Mouse (Mus musculus) left cerebral cortex, adult 18-20 months (tissue): ENCODE measurements around the gene Yeats2. TPM values are rescaled to one million over a fixed set of nuclear protein-coding genes. Genes with fewer than 3 reads are reported as not detected.
A peak's percentile ranks its signal among the peaks of the same experiment; 100 is the strongest.
"Not testable (repeated sequence)": the region's sequence is repeated elsewhere in the genome, so short reads cannot be mapped to it uniquely, and the experiment has no call there.

Experiments used
- DNase-seq, 2 experiments: peaks; one replicate each; pipeline ENCODE4 v3.0.0; 2021 to 2022; ENCODE audit warnings: low spot score in 2 of 2, mixed read lengths in 1 of 2
- long read RNA-seq, 2 experiments: library from polyadenylated mRNA; stranded (forward); transcript quantifications; one replicate each; pipeline ENCODE4 v2.0.0; 2021
- total RNA-seq, 2 experiments: library from RNA; stranded (reverse); gene quantifications; 2 replicates each; pipeline ENCODE4 v1.2.3; 2021

Yeats2 gene
- total RNA-seq: 10 to 100 TPM; 28.6 to 33.3 TPM
- long read RNA-seq, experiment 1, full-length matches to known transcripts: 4 of 13 reads
- long read RNA-seq, experiment 1, partial matches to known transcripts: 3 of 13 reads
- long read RNA-seq, experiment 1, other reads (novel, unspliced or antisense): 6 of 13 reads
- long read RNA-seq, experiment 2, partial matches to known transcripts: 3 of 6 reads
- long read RNA-seq, experiment 2, other reads (novel, unspliced or antisense): 3 of 6 reads

GRCm38 (mm10) chr16:20140772-20141531 is at the start of gene Yeats2:
Gene Yeats2 (plus strand): TSS chr16:20141063.
- peak; percentile 68 to 82 for DNase-seq

DNA sequence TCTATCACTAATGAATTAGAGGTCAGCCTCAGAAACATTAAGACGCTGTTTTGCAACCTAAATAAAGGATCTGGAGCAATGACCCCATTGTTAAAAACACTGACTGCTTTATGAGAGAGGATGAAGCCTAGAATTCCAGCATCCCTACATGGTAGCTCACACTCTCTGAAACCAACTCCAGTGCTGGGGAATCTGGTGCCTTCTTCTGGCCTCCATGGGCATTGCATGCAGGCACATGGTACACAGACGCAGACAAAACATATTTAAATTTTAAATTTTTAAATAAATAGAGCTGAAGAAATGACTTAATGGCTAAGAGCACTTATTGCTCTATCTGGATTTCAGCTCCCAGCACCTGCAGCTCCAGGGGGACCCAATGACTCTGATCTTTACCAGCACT is 44.9 kb upstream of the Yeats2 start:
- DNase-seq: no peak

GRCm38 (mm10) chr16:20097069-20097710 is 43.7 kb upstream of the Yeats2 start, which contains the start of gene Klhl24:
Gene Klhl24 (plus strand): TSS chr16:20097542.
- peak; percentile 92 for DNase-seq

DNA sequence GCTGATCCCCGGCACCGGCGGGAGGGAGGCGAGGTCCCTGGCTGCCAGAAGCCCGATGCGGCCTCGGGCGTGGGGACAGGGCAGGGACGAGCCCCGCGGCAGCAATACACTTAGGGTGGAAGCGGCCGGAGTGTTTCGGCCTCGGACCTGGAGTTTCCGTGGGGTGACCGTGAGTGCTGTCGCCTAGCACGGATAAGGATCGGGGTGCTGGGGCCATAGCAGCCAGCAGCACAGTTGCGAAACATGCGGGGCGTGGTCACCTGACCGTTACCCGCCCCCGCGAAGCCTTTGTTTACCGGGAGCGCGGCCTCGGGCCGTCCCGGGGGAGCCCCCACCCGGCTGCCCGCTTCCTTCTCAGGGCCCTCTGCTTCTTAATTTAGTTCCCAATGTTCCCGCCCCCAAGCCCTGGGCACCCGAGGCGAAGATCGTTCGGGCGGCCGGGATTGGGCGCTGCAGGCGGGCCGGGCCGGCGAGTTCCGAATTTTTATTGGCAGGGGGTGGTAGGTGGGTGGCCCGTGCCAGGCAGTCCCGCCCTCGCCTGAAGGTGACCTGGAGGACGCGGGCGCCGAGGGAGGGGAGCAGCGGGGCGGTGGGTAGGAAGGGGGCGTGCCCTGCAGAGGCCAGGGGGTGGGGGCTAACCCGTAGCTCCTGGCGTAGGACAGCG is 43.0 kb upstream of the Yeats2 start:
- peak; percentile 84 to 87 for DNase-seq

DNA sequence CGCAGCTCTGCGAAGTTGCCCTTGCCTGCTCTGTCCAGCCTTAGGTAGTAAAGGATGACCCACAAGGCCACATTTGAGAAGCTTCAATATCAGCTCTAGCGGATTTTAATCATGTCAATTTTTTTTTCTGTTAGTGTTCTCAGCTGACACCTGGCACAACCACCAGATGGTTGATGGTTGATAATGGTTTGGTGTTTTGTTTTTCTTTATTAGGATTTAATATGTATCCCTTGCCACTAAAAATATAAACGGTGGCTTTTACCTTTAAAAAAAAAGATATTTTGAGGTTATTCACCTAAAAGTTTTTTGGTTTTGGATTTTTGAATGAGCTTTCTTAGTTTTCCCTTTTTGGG is 42.5 kb upstream of the Yeats2 start:
- no peak for DNase-seq

GRCm38 (mm10) chr16:20098866-20099629 is 41.8 kb upstream of the Yeats2 start:
- no peak for DNase-seq

GRCm38 (mm10) chr16:20106996-20107395 is 33.9 kb upstream of the Yeats2 start:
- DNase-seq: peak in 1 of 2 experiments; percentile 30

- DNase-seq: no peak
Measured at GRCm38 (mm10) chr16:20108961-20109360, 31.9 kb upstream of the Yeats2 start.

DNA sequence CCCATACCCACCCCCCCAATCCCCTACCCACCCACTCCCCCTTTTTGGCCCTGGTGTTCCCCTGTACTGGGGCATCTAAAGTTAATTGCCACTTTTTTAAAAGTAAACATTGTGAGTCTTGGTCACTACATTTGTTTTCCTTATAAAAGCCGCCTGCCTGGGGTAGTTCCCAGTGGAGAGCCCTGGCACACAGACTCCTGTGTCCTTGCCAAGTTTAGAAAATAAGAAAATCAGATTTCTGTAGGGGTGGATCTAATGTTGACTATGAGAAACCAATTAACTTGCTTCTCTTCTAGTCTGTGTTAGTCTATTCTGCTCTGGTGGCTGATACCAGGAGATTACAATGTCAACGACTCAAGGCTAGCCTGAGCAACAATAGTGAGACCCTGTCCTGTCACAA is 28.2 kb upstream of the Yeats2 start:
- DNase-seq: no peak

DNA sequence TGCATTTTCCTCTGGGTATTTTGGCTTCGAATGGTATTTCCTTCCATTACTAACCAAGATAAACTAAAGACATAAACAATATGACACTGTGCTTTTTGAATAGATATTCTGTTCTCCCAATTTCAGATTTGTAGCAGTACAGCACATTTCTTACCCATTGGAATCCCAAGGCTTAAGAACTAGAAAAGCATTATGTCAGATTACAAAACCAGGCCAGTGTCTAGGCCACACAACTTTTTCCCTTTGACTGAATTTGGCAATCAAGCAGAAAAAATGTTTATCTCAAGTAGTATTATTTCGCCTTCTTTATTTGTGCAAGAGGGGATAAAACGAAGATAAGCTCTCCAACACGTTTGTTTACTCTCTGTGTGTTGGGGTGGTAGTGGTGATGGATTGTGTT is 24.8 kb upstream of the Yeats2 start:
- DNase-seq: no peak

DNA sequence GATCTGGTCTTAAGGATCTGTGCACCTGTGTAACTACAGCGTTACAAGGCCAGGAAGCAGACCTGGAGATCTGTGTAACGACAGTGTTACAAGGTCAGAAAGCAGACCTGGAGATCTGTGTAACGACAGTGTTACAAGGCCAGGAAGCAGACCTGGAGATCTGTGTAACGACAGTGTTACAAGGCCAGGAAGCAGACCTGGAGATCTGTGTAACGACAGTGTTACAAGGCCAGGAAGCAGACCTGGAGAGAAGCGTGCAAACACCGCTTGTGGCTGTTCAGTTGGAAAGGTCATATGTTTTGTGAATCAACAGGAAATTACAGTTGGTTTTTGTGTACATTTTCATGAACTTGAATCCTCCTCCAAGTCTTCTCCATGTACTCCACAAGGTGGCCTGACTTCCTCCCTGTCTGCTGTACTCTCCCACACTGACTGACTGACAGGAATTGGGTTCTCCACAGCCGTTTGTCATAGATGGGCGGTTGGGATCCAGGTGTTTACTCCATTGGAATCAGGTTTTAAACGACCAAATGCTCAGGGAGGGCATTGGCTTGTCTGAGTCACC is 14.5 kb upstream of the Yeats2 start:
- not testable (repeated sequence) for DNase-seq

DNA sequence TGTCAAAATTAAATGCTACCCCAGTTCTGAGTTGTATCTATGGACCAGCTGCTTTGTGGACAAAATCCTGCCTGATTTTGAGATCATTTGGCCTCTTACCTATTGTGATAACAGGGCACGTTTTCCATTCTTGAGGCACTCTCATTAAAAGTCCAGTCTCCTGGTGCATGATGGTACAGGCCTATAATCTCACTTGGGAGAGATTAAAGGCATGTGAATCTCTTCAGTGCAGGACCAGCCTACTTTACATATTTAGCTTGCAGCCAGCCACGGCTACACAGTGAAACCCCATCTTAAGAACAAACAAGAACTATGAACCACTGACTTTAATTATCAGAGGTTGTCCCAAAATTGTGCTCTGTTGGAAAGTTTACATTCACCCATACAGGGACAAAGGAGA is 10.5 kb upstream of the Yeats2 start:
- no peak for DNase-seq

GRCm38 (mm10) chr16:20144568-20144967 is 3.7 kb downstream of the Yeats2 start:
- no peak for DNase-seq

GRCm38 (mm10) chr16:20151991-20152390 is 11.1 kb downstream of the Yeats2 start:
- DNase-seq: no peak

DNA sequence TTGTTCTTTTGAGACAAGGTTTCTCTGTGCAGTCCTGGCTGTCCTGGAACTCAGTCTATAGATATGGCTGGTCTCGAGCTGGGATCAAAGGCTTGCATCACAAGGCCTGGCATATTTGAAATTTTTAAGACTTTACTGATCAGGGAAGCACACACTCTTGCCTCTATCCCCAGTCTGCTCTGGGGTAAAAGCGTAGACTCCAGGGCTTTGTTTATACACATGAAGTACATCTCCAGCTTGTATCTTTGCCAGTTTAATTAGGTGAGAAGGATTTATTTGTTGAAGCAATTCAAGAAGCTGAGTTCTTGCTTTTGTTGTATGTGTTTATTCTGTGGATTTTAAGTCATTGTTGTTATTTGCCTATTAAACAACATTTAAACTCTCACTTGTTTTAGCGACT is 12.9 kb downstream of the Yeats2 start:
- no peak for DNase-seq

GRCm38 (mm10) chr16:20160130-20160529 is 19.3 kb downstream of the Yeats2 start:
- DNase-seq: no peak

DNA sequence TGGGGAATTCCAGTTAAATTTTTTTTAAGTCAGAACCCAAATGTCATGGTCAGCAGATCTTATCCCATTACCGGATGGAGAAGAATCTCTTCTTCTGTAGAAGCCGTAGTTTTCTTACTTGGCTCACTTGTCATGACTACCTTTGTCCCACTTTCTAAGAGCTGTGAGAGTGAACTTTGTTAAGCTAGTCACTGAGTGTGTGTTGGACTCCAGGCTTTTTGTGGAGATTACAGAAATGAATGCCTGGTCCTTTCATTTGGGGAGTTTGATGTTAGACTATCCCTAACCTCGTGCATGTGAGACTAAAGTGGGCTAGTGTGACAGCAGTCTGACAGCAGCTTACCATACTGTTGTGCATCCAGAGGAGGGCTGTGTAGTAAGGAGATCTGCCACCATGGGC is 28.2 kb downstream of the Yeats2 start:
- no peak for DNase-seq

- no peak for DNase-seq
Measured at GRCm38 (mm10) chr16:20169471-20170106, 28.7 kb downstream of the Yeats2 start.

DNA sequence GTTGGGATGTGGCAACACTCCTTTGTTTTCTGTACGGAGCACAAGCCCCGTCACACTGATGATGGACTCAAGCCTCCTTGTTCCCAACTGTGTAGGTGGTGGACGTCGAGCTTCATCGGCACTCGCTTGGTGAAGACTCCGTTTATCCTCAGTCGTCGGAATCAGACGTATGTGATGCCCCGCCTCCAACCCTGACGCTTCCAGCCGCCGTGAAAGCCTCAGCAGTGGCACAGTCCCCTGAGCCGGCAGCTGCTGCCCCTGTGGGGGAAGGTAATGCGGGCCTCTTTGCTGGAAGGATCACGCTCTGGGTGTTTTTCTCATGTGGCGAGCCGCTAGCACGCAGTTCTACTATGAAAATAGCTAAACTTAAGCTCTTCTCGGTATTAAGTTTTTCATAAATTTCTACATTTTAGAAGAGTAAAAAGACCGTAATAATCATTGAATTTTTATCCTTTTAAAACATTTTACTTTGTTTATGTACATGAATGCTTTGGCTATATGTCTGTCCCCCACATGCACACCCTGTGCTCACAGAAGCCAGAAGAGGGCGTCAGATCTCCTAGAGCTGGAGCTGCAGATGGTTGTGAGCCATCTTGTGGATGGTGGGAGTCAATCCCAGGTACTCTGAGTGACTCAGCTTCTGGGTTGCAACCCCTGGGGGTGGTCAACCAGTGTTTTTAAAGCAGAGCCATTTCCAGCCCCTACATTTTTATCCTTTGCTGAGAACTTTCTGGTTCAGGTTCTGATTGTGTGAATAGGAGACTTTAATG is 38.7 kb downstream of the Yeats2 start:
- DNase-seq: no peak
